Mouse (Mus musculus): ENCODE data around the gene Nprl2.
A peak's percentile ranks its signal among the peaks of the same experiment; 100 is the strongest.
"Not testable (repeated sequence)": the region's sequence is repeated elsewhere in the genome, so short reads cannot be mapped to it uniquely, and the experiment has no call there.

Gene Nprl2

GRCm38 (mm10) chr9:107553541-107554318 lies 11.7 kb downstream of the Nprl2 start:
- no peak for DNase-seq (ENCODE audit: low spot score)

- peak; percentile 95 for DNase-seq (ENCODE audit: low spot score)
Observed at GRCm38 (mm10) chr9:107554319-107554825, 12.3 kb downstream of the Nprl2 start.

- DNase-seq (ENCODE audit: low spot score) = no peak
Observed at GRCm38 (mm10) chr9:107555031-107555457, 13.0 kb downstream of the Nprl2 start.

- no peak for DNase-seq (ENCODE audit: low spot score)
Observed at GRCm38 (mm10) chr9:107555701-107556100, 13.7 kb downstream of the Nprl2 start.

GRCm38 (mm10) chr9:107556346-107556745 lies 14.3 kb downstream of the Nprl2 start:
- no peak for DNase-seq (ENCODE audit: low spot score)

GRCm38 (mm10) chr9:107563029-107563581 lies 21.1 kb downstream of the Nprl2 start, which contains the start of gene Tusc2:
TSS of gene Tusc2 (plus strand) at chr9:107563255.
- DNase-seq (ENCODE audit: low spot score) = peak; percentile 96

GRCm38 (mm10) chr9:107565556-107565955 lies 23.5 kb downstream of the Nprl2 start:
- not testable (repeated sequence) for DNase-seq (ENCODE audit: low spot score)

- peak; percentile 76 for DNase-seq (ENCODE audit: low spot score)
Observed at GRCm38 (mm10) chr9:107566041-107566709, 24.1 kb downstream of the Nprl2 start.

GRCm38 (mm10) chr9:107566855-107567254 lies 24.8 kb downstream of the Nprl2 start:
- no peak for DNase-seq (ENCODE audit: low spot score)

GRCm38 (mm10) chr9:107567702-107568319 lies 25.8 kb downstream of the Nprl2 start, which contains the start of gene Hyal2:
TSS of gene Hyal2 (plus strand) at chr9:107567945.
- DNase-seq (ENCODE audit: low spot score) = no peak

- peak; percentile 87 for DNase-seq (ENCODE audit: low spot score)
Observed at GRCm38 (mm10) chr9:107568331-107569261, 26.6 kb downstream of the Nprl2 start.

GRCm38 (mm10) chr9:107569270-107569669 lies 27.2 kb downstream of the Nprl2 start:
- no peak for DNase-seq (ENCODE audit: low spot score)

GRCm38 (mm10) chr9:107570016-107570415 lies 28.0 kb downstream of the Nprl2 start:
- no peak for DNase-seq (ENCODE audit: low spot score)

GRCm38 (mm10) chr9:107570845-107571244 lies 28.8 kb downstream of the Nprl2 start:
- no peak for DNase-seq (ENCODE audit: low spot score)

GRCm38 (mm10) chr9:107571534-107572326 lies 29.7 kb downstream of the Nprl2 start:
- no peak for DNase-seq (ENCODE audit: low spot score)

GRCm38 (mm10) chr9:107572327-107572662 lies 30.3 kb downstream of the Nprl2 start:
- DNase-seq (ENCODE audit: low spot score) = no peak

- DNase-seq (ENCODE audit: low spot score) = not testable (repeated sequence)
Observed at GRCm38 (mm10) chr9:107573774-107574173, 31.7 kb downstream of the Nprl2 start.

- no peak for DNase-seq (ENCODE audit: low spot score)
Observed at GRCm38 (mm10) chr9:107575579-107576356, 33.7 kb downstream of the Nprl2 start.

GRCm38 (mm10) chr9:107576357-107577107 lies 34.5 kb downstream of the Nprl2 start, which contains the start of gene Hyal1:
TSS of gene Hyal1 (plus strand) at chr9:107576927.
- peak; percentile 48 for DNase-seq (ENCODE audit: low spot score)

All from layer of hippocampus, adult 11-12 months (tissue).